Mouse (Mus musculus) embryonic fibroblast, embryonic 13.5 days (primary cell): ENCODE data around the gene Tmem206.

ENCODE experiments used
- CTCF ChIP-seq: IDR thresholded peaks from 2 replicates; pipeline ENCODE4 v1.5.1; 2011; ENCODE audit warnings: mild to moderate bottlenecking, control low read depth, low read length, moderate library complexity, borderline replicate concordance; ENCODE audit not compliant: insufficient read depth
- POLR2A ChIP-seq: IDR thresholded peaks from 2 replicates; pipeline ENCODE4 v1.6.1; 2011; ENCODE audit warnings: low read depth, mild to moderate bottlenecking, control low read depth, low read length, moderate library complexity

- TF ChIP-seq CTCF: no peak
- no peak for TF ChIP-seq POLR2A
These were observed 12.6 kb upstream of the Tmem206 start for GRCm38 (mm10) chr1:191313158-191313557.
